Mouse (Mus musculus) frontal cortex, adult 2 months (tissue): ENCODE data around the gene Gtf2a2. TPM values are rescaled to one million over a fixed set of nuclear protein-coding genes. Genes with fewer than 3 reads are reported as not detected.
"Not testable (repeated sequence)": the region's sequence is repeated elsewhere in the genome, so short reads cannot be mapped to it uniquely, and the experiment has no call there.

Source experiments
- DNase-seq, 2 experiments: peaks; one replicate each; pipeline ENCODE4 v3.0.0; 2022; ENCODE audit warnings: low spot score in 1 of 2; ENCODE audit errors: extremely low spot score in 1 of 2
- polyA plus RNA-seq: library from polyadenylated mRNA; depleted of rRNA; stranded (reverse); fragments of >200 nt; gene quantifications from 2 replicates; pipeline ENCODE4 v1.2.3, GENCODE M21; 2012

Gene Gtf2a2
- polyA plus RNA-seq, 1 experiment, result 78.8 TPM

GRCm38 (mm10) chr9:70015632-70016031 is 3.3 kb downstream of the Gtf2a2 start:
- no peak for DNase-seq

GRCm38 (mm10) chr9:70018879-70019278 is 6.5 kb downstream of the Gtf2a2 start:
- peak in 1 of 2 experiments; percentile 28 for DNase-seq

GRCm38 (mm10) chr9:70021610-70022009 is 9.3 kb downstream of the Gtf2a2 start:
- no peak for DNase-seq

- no peak for DNase-seq
Observed at GRCm38 (mm10) chr9:70022083-70022482, 9.7 kb downstream of the Gtf2a2 start.

GRCm38 (mm10) chr9:70023615-70024014 is 11.3 kb downstream of the Gtf2a2 start:
- not testable (repeated sequence) for DNase-seq

- no peak for DNase-seq
Observed at GRCm38 (mm10) chr9:70024648-70025047, 12.3 kb downstream of the Gtf2a2 start.

GRCm38 (mm10) chr9:70025365-70026012 is 13.1 kb downstream of the Gtf2a2 start:
- no peak for DNase-seq

GRCm38 (mm10) chr9:70032167-70032566 is 19.8 kb downstream of the Gtf2a2 start:
- no peak for DNase-seq

GRCm38 (mm10) chr9:70033056-70033455 is 20.7 kb downstream of the Gtf2a2 start:
- DNase-seq, result no peak

GRCm38 (mm10) chr9:70034702-70035101 is 22.4 kb downstream of the Gtf2a2 start:
- no peak for DNase-seq

GRCm38 (mm10) chr9:70036646-70037045 is 24.3 kb downstream of the Gtf2a2 start:
- no peak for DNase-seq

- no peak for DNase-seq
Observed at GRCm38 (mm10) chr9:70037988-70038387, 25.6 kb downstream of the Gtf2a2 start, which contains the start of gene Gcnt3. Gene Gcnt3, minus strand, starts transcription at chr9:70038088.

GRCm38 (mm10) chr9:70039597-70040385 is 27.4 kb downstream of the Gtf2a2 start:
- no peak for DNase-seq

GRCm38 (mm10) chr9:70040570-70040969 is 28.2 kb downstream of the Gtf2a2 start:
- no peak for DNase-seq

- DNase-seq, result no peak
Observed at GRCm38 (mm10) chr9:70042137-70042536, 29.8 kb downstream of the Gtf2a2 start.

GRCm38 (mm10) chr9:70042935-70043334 is 30.6 kb downstream of the Gtf2a2 start:
- DNase-seq, result no peak

- no peak for DNase-seq
Observed at GRCm38 (mm10) chr9:70044865-70045264, 32.5 kb downstream of the Gtf2a2 start.

- DNase-seq, result no peak
Observed at GRCm38 (mm10) chr9:70046255-70046654, 33.9 kb downstream of the Gtf2a2 start.

GRCm38 (mm10) chr9:70047839-70048238 is 35.5 kb downstream of the Gtf2a2 start:
- DNase-seq, result no peak

- no peak for DNase-seq
Observed at GRCm38 (mm10) chr9:70048280-70048679, 35.9 kb downstream of the Gtf2a2 start.

- no peak for DNase-seq
Observed at GRCm38 (mm10) chr9:70048751-70049415, 36.5 kb downstream of the Gtf2a2 start.
